Mouse (Mus musculus): Measurements from ENCODE around the gene Fam213a. TPM values are rescaled to one million over a fixed set of nuclear protein-coding genes. Genes with fewer than 3 reads are reported as not detected.

Gene Fam213a
- polyA plus RNA-seq, 1 experiment from 2014 or later: 45.8 TPM

GRCm38 (mm10) chr14:41000801-41001200 is 12.8 kb downstream of the Fam213a start:
- 67% methylated on average over 4 of the region's 4 CpGs for WGBS
- Histone ChIP-seq H3K9me3 (ENCODE audit: control insufficient read depth, low read depth, low read length) (no peaks in the 10 kb centered on the region), H3K27ac (ENCODE audit: low read length) (no peak overlapping the region), H3K4me3 (ENCODE audit: low read depth, low read length) (no peak overlapping the region), H3K9ac (replicated peaks; ENCODE audit: low read depth, low read length) (no peak overlapping the region), H3K36me3 (ENCODE audit: control insufficient read depth, insufficient read depth, low read length) (no peaks in the 10 kb centered on the region), H3K27me3 (ENCODE audit: control insufficient read depth, insufficient read depth, low read length) (no peaks in the 10 kb centered on the region), H3K4me2 (replicated peaks; ENCODE audit: low read depth, low read length) (no peak overlapping the region), H3K4me1 (ENCODE audit: control insufficient read depth, insufficient read depth, low read length) (peaks cover 11% of the 10 kb centered on the region; the same call in 1 of the 2 replicates)
- no peak for ATAC-seq (ENCODE audit: insufficient number of reproducible peaks, insufficient read depth, low FRiP score, low read depth)

- WGBS: 87% methylated on average over 7 of the region's 7 CpGs
Observed at GRCm38 (mm10) chr14:40999904-41000645, 13.5 kb downstream of the Fam213a start.

GRCm38 (mm10) chr14:40996171-40996570 is 17.4 kb downstream of the Fam213a start:
- H3K4me3 ChIP-seq (ENCODE audit: low read depth, low read length): no peak overlapping the region
- no peak overlapping the region for H3K27ac ChIP-seq (ENCODE audit: low read length)
- WGBS: 84% methylated on average over 3 of the region's 3 CpGs
- H3K4me1 ChIP-seq (ENCODE audit: control insufficient read depth, insufficient read depth, low read length): no peaks in the 10 kb centered on the region
- no peaks in the 10 kb centered on the region for H3K27me3 ChIP-seq (ENCODE audit: control insufficient read depth, insufficient read depth, low read length)
- no peaks in the 10 kb centered on the region for H3K9me3 ChIP-seq (ENCODE audit: control insufficient read depth, low read depth, low read length)
- H3K4me2 ChIP-seq (replicated peaks; ENCODE audit: low read depth, low read length): no peak overlapping the region
- ATAC-seq (ENCODE audit: insufficient number of reproducible peaks, insufficient read depth, low FRiP score, low read depth): no peak
- no peaks in the 10 kb centered on the region for H3K36me3 ChIP-seq (ENCODE audit: control insufficient read depth, insufficient read depth, low read length)
- H3K9ac ChIP-seq (replicated peaks; ENCODE audit: low read depth, low read length): no peak overlapping the region

More at GRCm38 (mm10) chr14:40999904-41000645, 13.5 kb downstream of the Fam213a start:
- H3K27ac ChIP-seq (ENCODE audit: low read length): no peak overlapping the region
- H3K9ac ChIP-seq (replicated peaks; ENCODE audit: low read depth, low read length): no peak overlapping the region
- H3K4me1 ChIP-seq (ENCODE audit: control insufficient read depth, insufficient read depth, low read length): peaks cover 10% of the 10 kb centered on the region; the same call in 1 of the 2 replicates
- H3K36me3 ChIP-seq (ENCODE audit: control insufficient read depth, insufficient read depth, low read length): no peaks in the 10 kb centered on the region
- ATAC-seq (ENCODE audit: insufficient number of reproducible peaks, insufficient read depth, low FRiP score, low read depth): no peak
- no peaks in the 10 kb centered on the region for H3K9me3 ChIP-seq (ENCODE audit: control insufficient read depth, low read depth, low read length)
- no peak overlapping the region for H3K4me3 ChIP-seq (ENCODE audit: low read depth, low read length)
- H3K27me3 ChIP-seq (ENCODE audit: control insufficient read depth, insufficient read depth, low read length): no peaks in the 10 kb centered on the region
- no peak overlapping the region for H3K4me2 ChIP-seq (replicated peaks; ENCODE audit: low read depth, low read length)

- Histone ChIP-seq H3K4me2 (replicated peaks; ENCODE audit: low read depth, low read length) (no peak overlapping the region), H3K36me3 (ENCODE audit: control insufficient read depth, insufficient read depth, low read length) (no peaks in the 10 kb centered on the region), H3K9ac (replicated peaks; ENCODE audit: low read depth, low read length) (no peak overlapping the region), H3K4me1 (ENCODE audit: control insufficient read depth, insufficient read depth, low read length) (no peaks in the 10 kb centered on the region), H3K27me3 (ENCODE audit: control insufficient read depth, insufficient read depth, low read length) (no peaks in the 10 kb centered on the region), H3K4me3 (ENCODE audit: low read depth, low read length) (no peak overlapping the region), H3K27ac (ENCODE audit: low read length) (no peak overlapping the region), H3K9me3 (ENCODE audit: control insufficient read depth, low read depth, low read length) (no peaks in the 10 kb centered on the region)
- peak; percentile 68; the same call in 1 of the 2 replicates for ATAC-seq (ENCODE audit: insufficient number of reproducible peaks, insufficient read depth, low FRiP score, low read depth)
- WGBS: 58% methylated on average over 6 of the region's 6 CpGs
Observed at GRCm38 (mm10) chr14:40992464-40992863, 21.1 kb downstream of the Fam213a start.

GRCm38 (mm10) chr14:40988780-40989179 is 24.8 kb downstream of the Fam213a start:
- no peak overlapping the region for H3K4me2 ChIP-seq (replicated peaks; ENCODE audit: low read depth, low read length)
- no peak for ATAC-seq (ENCODE audit: insufficient number of reproducible peaks, insufficient read depth, low FRiP score, low read depth)
- H3K9me3 ChIP-seq (ENCODE audit: control insufficient read depth, low read depth, low read length): no peaks in the 10 kb centered on the region
- no peak overlapping the region for H3K27ac ChIP-seq (ENCODE audit: low read length)
- no peak overlapping the region for H3K9ac ChIP-seq (replicated peaks; ENCODE audit: low read depth, low read length)
- 86% methylated on average over 5 of the region's 5 CpGs for WGBS
- no peaks in the 10 kb centered on the region for H3K36me3 ChIP-seq (ENCODE audit: control insufficient read depth, insufficient read depth, low read length)
- no peak overlapping the region for H3K4me3 ChIP-seq (ENCODE audit: low read depth, low read length)
- H3K27me3 ChIP-seq (ENCODE audit: control insufficient read depth, insufficient read depth, low read length): no peaks in the 10 kb centered on the region
- H3K4me1 ChIP-seq (ENCODE audit: control insufficient read depth, insufficient read depth, low read length): no peaks in the 10 kb centered on the region

GRCm38 (mm10) chr14:40987184-40987583 is 26.4 kb downstream of the Fam213a start:
- ATAC-seq (ENCODE audit: insufficient number of reproducible peaks, insufficient read depth, low FRiP score, low read depth): no peak
- no peak overlapping the region for H3K9ac ChIP-seq (replicated peaks; ENCODE audit: low read depth, low read length)

GRCm38 (mm10) chr14:40985635-40986034 is 28.0 kb downstream of the Fam213a start:
- H3K27me3 ChIP-seq (ENCODE audit: control insufficient read depth, insufficient read depth, low read length): no peaks in the 10 kb centered on the region
- H3K4me1 ChIP-seq (ENCODE audit: control insufficient read depth, insufficient read depth, low read length): no peaks in the 10 kb centered on the region
- H3K4me2 ChIP-seq (replicated peaks; ENCODE audit: low read depth, low read length): no peak overlapping the region
- no peak overlapping the region for H3K4me3 ChIP-seq (ENCODE audit: low read depth, low read length)
- H3K9ac ChIP-seq (replicated peaks; ENCODE audit: low read depth, low read length): no peak overlapping the region
- H3K27ac ChIP-seq (ENCODE audit: low read length): no peak overlapping the region
- no peaks in the 10 kb centered on the region for H3K9me3 ChIP-seq (ENCODE audit: control insufficient read depth, low read depth, low read length)
- WGBS: 70% methylated on average over 4 of the region's 4 CpGs
- no peaks in the 10 kb centered on the region for H3K36me3 ChIP-seq (ENCODE audit: control insufficient read depth, insufficient read depth, low read length)
- no peak for ATAC-seq (ENCODE audit: insufficient number of reproducible peaks, insufficient read depth, low FRiP score, low read depth)

More at GRCm38 (mm10) chr14:40987184-40987583, 26.4 kb downstream of the Fam213a start:
- Histone ChIP-seq H3K36me3 (ENCODE audit: control insufficient read depth, insufficient read depth, low read length) (no peaks in the 10 kb centered on the region), H3K9me3 (ENCODE audit: control insufficient read depth, low read depth, low read length) (no peaks in the 10 kb centered on the region), H3K4me2 (replicated peaks; ENCODE audit: low read depth, low read length) (no peak overlapping the region), H3K27me3 (ENCODE audit: control insufficient read depth, insufficient read depth, low read length) (no peaks in the 10 kb centered on the region), H3K27ac (ENCODE audit: low read length) (no peak overlapping the region), H3K4me3 (ENCODE audit: low read depth, low read length) (no peak overlapping the region), H3K4me1 (ENCODE audit: control insufficient read depth, insufficient read depth, low read length) (no peaks in the 10 kb centered on the region)
- 67% methylated on average over 2 of the region's 2 CpGs for WGBS

- Histone ChIP-seq H3K9ac (replicated peaks; ENCODE audit: low read depth, low read length) (no peak overlapping the region), H3K27ac (ENCODE audit: low read length) (no peak overlapping the region), H3K4me1 (ENCODE audit: control insufficient read depth, insufficient read depth, low read length) (no peaks in the 10 kb centered on the region), H3K9me3 (ENCODE audit: control insufficient read depth, low read depth, low read length) (no peaks in the 10 kb centered on the region), H3K4me3 (ENCODE audit: low read depth, low read length) (no peak overlapping the region), H3K4me2 (replicated peaks; ENCODE audit: low read depth, low read length) (no peak overlapping the region), H3K27me3 (ENCODE audit: control insufficient read depth, insufficient read depth, low read length) (no peaks in the 10 kb centered on the region), H3K36me3 (ENCODE audit: control insufficient read depth, insufficient read depth, low read length) (no peaks in the 10 kb centered on the region)
- WGBS: 56% methylated on average over 1 of the region's 1 CpGs
- no peak for ATAC-seq (ENCODE audit: insufficient number of reproducible peaks, insufficient read depth, low FRiP score, low read depth)
Observed at GRCm38 (mm10) chr14:40979723-40980122, 33.9 kb downstream of the Fam213a start.

- Histone ChIP-seq H3K27ac (ENCODE audit: low read length) (no peak overlapping the region), H3K4me1 (ENCODE audit: control insufficient read depth, insufficient read depth, low read length) (no peaks in the 10 kb centered on the region), H3K4me3 (ENCODE audit: low read depth, low read length) (no peak overlapping the region), H3K27me3 (ENCODE audit: control insufficient read depth, insufficient read depth, low read length) (no peaks in the 10 kb centered on the region), H3K4me2 (replicated peaks; ENCODE audit: low read depth, low read length) (no peak overlapping the region), H3K9ac (replicated peaks; ENCODE audit: low read depth, low read length) (no peak overlapping the region), H3K36me3 (ENCODE audit: control insufficient read depth, insufficient read depth, low read length) (no peaks in the 10 kb centered on the region), H3K9me3 (ENCODE audit: control insufficient read depth, low read depth, low read length) (no peaks in the 10 kb centered on the region)
- peak; percentile 89 for ATAC-seq (ENCODE audit: insufficient number of reproducible peaks, insufficient read depth, low FRiP score, low read depth)
- 46% methylated on average over 4 of the region's 4 CpGs for WGBS
Observed at GRCm38 (mm10) chr14:40979002-40979401, 34.6 kb downstream of the Fam213a start.
